Mouse (Mus musculus) liver, adult 2 months (tissue): ENCODE data around the gene Ndufc1. TPM values are rescaled to one million over a fixed set of nuclear protein-coding genes. Genes with fewer than 3 reads are reported as not detected.
"Not testable (repeated sequence)": the region's sequence is repeated elsewhere in the genome, so short reads cannot be mapped to it uniquely, and the experiment has no call there.

Experiments used
- DNase-seq: peaks from one replicate; pipeline ENCODE4 v3.0.0-alpha.2; 2011; ENCODE audit warnings: low read depth, low spot score; ENCODE audit errors: extremely low read depth
- H3K27ac ChIP-seq: fragments of 200-500 bp; replicated peaks from 2 replicates; pipeline ENCODE4 v1.5.1; 2012; ENCODE audit warnings: low read depth, mild to moderate bottlenecking, control low read depth, inconsistent platforms, low read length; ENCODE audit not compliant: insufficient read depth
- H3K27me3 ChIP-seq: fragments of 200-500 bp; 2 replicates; pipeline ENCODE4 v1.6.1; 2012; ENCODE audit warnings: mild to moderate bottlenecking, moderate library complexity, low read length, inconsistent platforms; ENCODE audit not compliant: control insufficient read depth, insufficient read depth
- H3K36me3 ChIP-seq: fragments of 200-500 bp; 2 replicates; pipeline ENCODE4 v1.6.1; 2012; ENCODE audit warnings: low read length, inconsistent platforms; ENCODE audit not compliant: control insufficient read depth, insufficient read depth
- H3K4me1 ChIP-seq: fragments of 200-500 bp; 2 replicates; pipeline ENCODE4 v1.6.1; 2011; ENCODE audit warnings: low read length; ENCODE audit not compliant: control insufficient read depth, insufficient read depth
- H3K4me3 ChIP-seq: fragments of 200-500 bp; 2 replicates; pipeline ENCODE4 v1.5.1; 2011; ENCODE audit warnings: low read depth, mild to moderate bottlenecking, control low read depth, low read length, moderate library complexity; ENCODE audit not compliant: insufficient read depth
- H3K79me2 ChIP-seq: fragments of 200-500 bp; 2 replicates; pipeline ENCODE4 v1.6.1; 2012; ENCODE audit warnings: inconsistent platforms, mild to moderate bottlenecking, low read length, moderate library complexity; ENCODE audit not compliant: control insufficient read depth, insufficient read depth
- H3K9ac ChIP-seq: fragments of 200-500 bp; 2 replicates; pipeline ENCODE4 v1.6.1; 2012; ENCODE audit warnings: low read depth, mild to moderate bottlenecking, control low read depth, inconsistent platforms, low read length
- CTCF ChIP-seq: fragments of 200-500 bp; IDR thresholded peaks from 2 replicates; pipeline ENCODE4 v1.5.1; 2011; ENCODE audit warnings: low read depth, low read length, control low read depth
- POLR2A ChIP-seq: fragments of 200-500 bp; IDR thresholded peaks from 2 replicates; pipeline ENCODE4 v1.6.1; 2011; ENCODE audit warnings: low read length, control low read depth; ENCODE audit not compliant: insufficient read depth; ENCODE audit errors: extremely low read depth
- WGBS: fragments of 180-500 bp; shearing (Covaris S2); methylation state at CpG from one replicate; pipeline ENCODE4 v1.1.7; 2018; 5-methylcytosine and 5-hydroxymethylcytosine counted together
- polyA plus RNA-seq: library from polyadenylated mRNA; depleted of rRNA; stranded (reverse); fragments of >200 nt; gene quantifications from 2 replicates; pipeline ENCODE4 v1.2.3, GENCODE M21; 2012
- total RNA-seq: library from RNA; depleted of rRNA; stranded (reverse); fragments of >200 nt; gene quantifications from 2 replicates; pipeline ENCODE4 v1.2.3, GENCODE M21; 2014

Ndufc1 gene
- total and polyA plus RNA-seq, 2 experiments = 104 to 231 TPM

DNA sequence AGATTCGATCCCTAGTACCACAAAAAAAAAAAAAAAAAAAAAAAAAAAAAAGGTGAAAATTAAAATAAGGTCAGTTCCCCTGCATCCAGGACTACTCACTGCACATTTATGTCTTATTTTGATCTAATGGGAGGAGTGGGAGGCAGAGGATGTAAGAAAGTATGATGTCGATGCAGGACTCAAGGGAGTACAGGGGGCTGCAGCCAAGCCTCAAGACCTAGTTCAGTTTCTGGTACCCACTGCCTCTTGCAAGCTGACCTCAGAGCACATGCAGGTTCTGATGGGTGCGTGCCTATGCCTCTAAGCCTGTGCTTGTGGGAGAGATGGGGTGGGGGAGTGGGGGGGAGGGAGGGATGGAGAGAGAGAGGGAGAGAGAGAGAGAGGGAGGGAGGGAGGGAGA, 13.9 kb downstream of the Ndufc1 start:
- no peak for DNase-seq
- Histone ChIP-seq H3K36me3 (no peaks in the 10 kb centered on the region), H3K4me3 (no peak overlapping the region), H3K9ac (no peak overlapping the region), H3K27me3 (no peaks in the 10 kb centered on the region; the same call in 1 of the 2 replicates), H3K79me2 (no peaks in the 10 kb centered on the region), H3K4me1 (no peaks in the 10 kb centered on the region; the same call in 1 of the 2 replicates), H3K27ac (no peak overlapping the region)
- WGBS = 94% methylated on average over 3 of the region's 3 CpGs
- no peak for TF ChIP-seq CTCF
- TF ChIP-seq POLR2A = no peak

DNA sequence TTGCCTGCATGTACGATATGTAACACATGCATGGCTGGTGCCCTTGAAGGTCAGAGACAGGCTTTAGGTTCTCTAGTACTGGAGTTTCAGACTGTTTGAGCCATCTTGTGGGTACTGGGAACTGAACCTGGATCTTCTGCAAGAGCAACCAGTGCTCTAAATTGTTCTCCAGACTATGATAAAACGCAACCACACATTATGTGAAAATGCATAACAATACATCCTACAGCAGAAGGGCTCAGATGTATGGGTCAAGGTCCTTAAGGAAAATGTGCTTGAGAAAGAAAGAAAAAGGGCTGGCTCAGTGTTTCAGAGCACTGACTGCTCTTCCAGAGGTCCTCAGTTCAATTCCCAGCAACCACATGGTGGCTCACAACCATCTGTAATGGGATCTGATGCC, 15.1 kb downstream of the Ndufc1 start:
- Histone ChIP-seq H3K27me3 (no peaks in the 10 kb centered on the region; the same call in 1 of the 2 replicates), H3K4me1 (no peaks in the 10 kb centered on the region; the same call in 1 of the 2 replicates), H3K27ac (no peak overlapping the region), H3K36me3 (no peaks in the 10 kb centered on the region), H3K4me3 (no peak overlapping the region), H3K9ac (no peak overlapping the region), H3K79me2 (no peaks in the 10 kb centered on the region)
- WGBS = 94% methylated on average over 2 of the region's 2 CpGs
- TF ChIP-seq CTCF = no peak
- no peak for DNase-seq

DNA sequence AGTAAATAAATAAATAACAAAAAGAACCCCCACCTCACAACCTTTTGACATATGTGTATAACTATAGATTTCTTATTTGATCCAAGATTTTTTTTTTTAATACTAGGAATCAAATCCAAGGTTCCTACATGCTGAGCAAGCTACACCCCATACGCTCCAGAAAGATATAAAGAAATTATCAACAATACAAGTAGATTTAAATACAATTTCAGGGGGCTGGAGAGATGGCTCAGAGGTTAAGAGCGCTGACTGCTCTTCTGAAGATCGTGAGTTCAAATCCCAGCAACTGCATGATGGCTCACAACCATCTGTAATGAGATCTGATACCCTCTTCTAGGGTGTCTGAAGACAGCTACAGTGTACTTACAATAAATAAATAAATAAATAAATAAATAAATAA, 15.8 kb downstream of the Ndufc1 start:
- H3K9ac ChIP-seq, H3K79me2 ChIP-seq, H3K4me3 ChIP-seq, DNase-seq, H3K4me1 ChIP-seq, H3K27me3 ChIP-seq, H3K36me3 ChIP-seq, H3K27ac ChIP-seq: not testable (repeated sequence)
- 96% methylated on average over 3 of the region's 3 CpGs for WGBS

DNA sequence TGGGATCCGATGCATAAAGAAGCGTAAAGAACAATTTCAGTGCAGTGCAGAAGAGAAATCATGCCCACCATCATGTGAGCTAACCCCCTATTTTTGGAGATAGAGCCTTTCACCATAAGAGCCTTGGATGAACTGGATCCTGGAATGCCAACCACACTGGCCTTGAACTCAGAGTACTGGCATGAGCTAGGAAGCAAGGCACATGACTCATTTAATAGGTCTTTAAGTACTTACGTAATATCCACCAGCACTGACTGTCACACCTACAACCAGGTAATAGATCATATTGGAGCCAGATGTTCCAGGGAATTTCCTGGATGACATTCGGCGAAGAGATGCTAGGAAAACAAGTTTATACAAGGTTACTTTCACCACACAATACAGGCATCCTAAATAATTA, 17.2 kb downstream of the Ndufc1 start:
- 88% methylated on average over 5 of the region's 5 CpGs for WGBS
- no peak overlapping the region for H3K27ac ChIP-seq
- no peaks in the 10 kb centered on the region for H3K4me1 ChIP-seq
- no peaks in the 10 kb centered on the region for H3K36me3 ChIP-seq
- H3K27me3 ChIP-seq = no peaks in the 10 kb centered on the region; the same call in 1 of the 2 replicates
- H3K79me2 ChIP-seq = no peaks in the 10 kb centered on the region
- no peak overlapping the region for H3K4me3 ChIP-seq
- DNase-seq = no peak
- H3K9ac ChIP-seq = no peak overlapping the region
- TF ChIP-seq POLR2A (no peak), CTCF (no peak)

DNA sequence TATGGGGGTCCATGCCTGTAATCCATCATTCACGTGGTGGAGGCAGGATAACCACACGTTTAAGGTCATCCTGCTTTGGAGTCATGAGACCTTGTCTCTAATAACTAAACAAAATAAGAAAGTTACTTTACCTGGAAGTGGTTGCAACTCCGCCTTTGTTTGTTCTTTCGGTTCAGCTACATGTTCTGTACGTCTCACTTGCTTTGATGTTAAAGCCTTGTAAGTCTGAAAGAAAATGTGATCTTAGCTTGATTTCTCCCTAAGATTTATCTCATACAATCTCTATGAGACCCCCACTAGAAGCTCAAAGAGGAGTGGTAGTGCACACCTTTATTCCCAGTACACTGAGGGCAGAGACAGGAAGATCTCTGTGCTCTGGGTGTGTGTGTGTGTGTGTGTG, 17.7 kb downstream of the Ndufc1 start:
- no peak for DNase-seq
- H3K4me3 ChIP-seq = no peak overlapping the region
- TF ChIP-seq CTCF (no peak), POLR2A (no peak)
- WGBS = 84% methylated on average over 5 of the region's 5 CpGs
- H3K36me3 ChIP-seq = no peaks in the 10 kb centered on the region
- no peaks in the 10 kb centered on the region; the same call in 1 of the 2 replicates for H3K27me3 ChIP-seq
- no peak overlapping the region for H3K27ac ChIP-seq
- H3K79me2 ChIP-seq = no peaks in the 10 kb centered on the region
- H3K4me1 ChIP-seq = no peaks in the 10 kb centered on the region
- H3K9ac ChIP-seq = no peak overlapping the region

DNA sequence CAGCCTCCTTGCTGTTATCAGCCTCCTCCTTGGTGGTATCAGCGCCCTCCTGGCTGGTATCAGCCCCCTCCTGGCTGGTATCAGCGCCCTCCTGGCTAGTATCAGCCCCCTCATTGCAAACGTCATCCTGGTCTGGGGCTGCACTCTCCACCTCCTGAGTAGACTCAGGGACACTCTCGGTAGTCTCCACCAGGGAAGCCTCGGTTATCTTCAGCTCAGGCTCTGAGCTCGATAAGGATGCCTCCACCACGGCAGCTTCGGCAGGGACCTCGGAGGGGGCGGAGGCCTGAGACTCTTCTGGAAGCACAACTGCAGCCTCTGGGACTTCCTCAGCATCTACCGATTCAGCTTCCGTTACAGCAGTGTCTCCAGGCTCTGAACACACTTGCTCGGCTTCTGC, 19.9 kb downstream of the Ndufc1 start:
- Histone ChIP-seq H3K4me3 (no peak overlapping the region), H3K4me1 (no peaks in the 10 kb centered on the region)
- no peak for DNase-seq

More for the DNA sequence above, 19.9 kb downstream of the Ndufc1 start:
- Histone ChIP-seq H3K27me3 (no peaks in the 10 kb centered on the region), H3K27ac (no peak overlapping the region), H3K9ac (no peak overlapping the region), H3K36me3 (no peaks in the 10 kb centered on the region), H3K79me2 (no peaks in the 10 kb centered on the region)
- TF ChIP-seq POLR2A (no peak), CTCF (no peak)
- 42% methylated on average over 13 of the region's 13 CpGs for WGBS
